ENCODE assay signal across 13 mouse cellular contexts in the genomic region with DNA sequence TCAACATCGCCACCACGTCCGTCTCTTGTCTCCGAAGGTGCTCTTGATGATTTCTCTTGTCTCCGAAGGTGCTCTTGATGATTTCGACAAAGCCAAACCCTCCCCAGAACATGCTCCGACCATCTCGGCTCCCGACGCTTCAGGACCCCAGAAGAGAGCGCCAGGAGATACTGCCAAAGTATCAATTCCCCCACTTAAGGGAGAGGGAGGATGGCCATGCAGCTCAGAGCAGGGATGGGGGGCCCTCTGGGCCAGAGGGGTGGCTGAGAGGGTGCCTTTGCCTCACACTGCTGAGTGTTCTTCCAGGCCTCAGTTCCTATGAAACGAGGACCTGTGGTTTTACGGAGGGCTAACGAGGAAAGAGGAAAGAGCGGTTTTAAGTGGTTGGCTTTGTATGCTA.
"Had no signal": no experiment of that assay in that cellular context is flagged by ENCODE, and none has a peak within 500 bp of the region (broad histone marks: within the 10 kb centered on the region; RNA-seq: fewer than 3 reads in every experiment).

No protein-coding gene starts in this region.

- H3K27ac ChIP-seq: intestine, embryonic 15.5 days; kidney, embryonic 15.5 days; limb, embryonic 12.5 days; limb, embryonic 15.5 days; liver, embryonic 15.5 days; midbrain, embryonic 10.5 days; stomach, postnatal 0 days had no signal

- H3K9ac ChIP-seq: intestine, embryonic 15.5 days; kidney, embryonic 15.5 days; limb, embryonic 12.5 days; limb, embryonic 15.5 days; liver, embryonic 15.5 days had no signal

- H3K4me3 ChIP-seq: intestine, embryonic 15.5 days had no signal

- H3K4me2 ChIP-seq: limb, embryonic 15.5 days had no signal

- H3K9me3 ChIP-seq: intestine, embryonic 15.5 days; kidney, embryonic 15.5 days; limb, embryonic 12.5 days; limb, embryonic 15.5 days; liver, embryonic 15.5 days; midbrain, embryonic 10.5 days had no signal

- DNase-seq: kidney, adult 11 months; kidney, adult 8-10 months; lung, adult 2 months; thymus, adult 2 months; thymus, postnatal 14 days; thymus, postnatal 4 days had no signal

- H3K27me3 ChIP-seq: intestine, embryonic 15.5 days; kidney, embryonic 15.5 days; limb, embryonic 12.5 days; limb, embryonic 15.5 days; liver, embryonic 15.5 days had no signal

- ATAC-seq: intestine, embryonic 15.5 days had no signal
